Mouse (Mus musculus): ENCODE results near the gene Zbtb18. TPM values are rescaled to one million over a fixed set of nuclear protein-coding genes. Genes with fewer than 3 reads are reported as not detected.

The Zbtb18 gene
- total RNA-seq, 2 experiments from 2014 or later = 55.8 to 72.3 TPM

GRCm38 (mm10) chr1:177470091-177470490 is 27.9 kb downstream of the Zbtb18 start:
- DNase-seq = no peak
- intact Hi-C loops (cut with DNase I; ENCODE audit: low total_unique reads) = no loop called here

DNA sequence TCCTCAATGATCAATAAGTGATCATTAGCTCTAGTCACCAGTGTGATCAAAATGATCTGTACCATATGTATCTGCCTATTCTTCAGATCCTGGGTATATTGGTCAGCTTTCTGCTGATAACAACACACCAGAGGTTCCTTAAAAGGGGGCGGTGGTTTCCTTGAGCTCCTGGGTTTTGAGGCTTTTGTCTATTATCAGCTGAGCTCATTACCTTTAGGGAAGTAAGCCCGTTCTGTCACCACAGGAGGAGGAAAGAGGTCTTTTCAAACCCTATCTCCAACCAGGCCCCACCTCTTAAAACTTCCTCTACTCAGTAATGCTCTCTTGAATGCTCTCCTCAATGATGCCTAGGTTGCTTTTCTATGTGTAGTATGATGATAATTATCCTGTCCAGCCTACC is 28.8 kb downstream of the Zbtb18 start:
- intact Hi-C loops (cut with DNase I; ENCODE audit: low total_unique reads) = no loop called here
- no peak for DNase-seq

GRCm38 (mm10) chr1:177475542-177476197 is 33.5 kb downstream of the Zbtb18 start:
- intact Hi-C loops (cut with DNase I; ENCODE audit: low total_unique reads) = no loop called here
- no peak for DNase-seq

GRCm38 (mm10) chr1:177478578-177478977 is 36.4 kb downstream of the Zbtb18 start:
- intact Hi-C loops (cut with DNase I; ENCODE audit: low total_unique reads) = no loop called here
- no peak for DNase-seq

GRCm38 (mm10) chr1:177479356-177480004 is 37.3 kb downstream of the Zbtb18 start:
- no peak for DNase-seq
- intact Hi-C loops (cut with DNase I; ENCODE audit: low total_unique reads) = no loop called here

GRCm38 (mm10) chr1:177483612-177484011 is 41.5 kb downstream of the Zbtb18 start:
- intact Hi-C loops (cut with DNase I; ENCODE audit: low total_unique reads) = no loop called here
- DNase-seq = no peak

DNA sequence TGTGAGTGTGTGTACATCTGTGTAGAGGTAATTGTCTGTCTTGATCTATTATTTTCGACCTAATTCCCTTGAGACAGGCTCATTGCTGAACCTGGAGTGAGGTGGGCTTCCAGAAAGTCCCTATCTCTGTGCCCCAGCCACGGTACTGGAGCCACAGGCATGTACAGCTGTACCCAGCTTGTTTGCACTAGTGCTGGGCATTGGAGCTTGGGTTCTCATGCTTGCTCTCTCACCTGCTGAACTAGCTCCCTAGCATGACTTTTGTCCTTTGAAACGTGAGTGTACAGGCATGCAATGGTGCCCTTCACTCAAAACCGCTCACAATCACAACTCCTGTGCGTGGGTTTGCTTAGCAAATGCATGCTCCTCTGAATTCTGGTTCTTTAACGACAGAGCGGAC is 42.1 kb downstream of the Zbtb18 start:
- intact Hi-C loops (cut with DNase I; ENCODE audit: low total_unique reads) = no loop called here
- DNase-seq = no peak

GRCm38 (mm10) chr1:177484680-177485079 is 42.5 kb downstream of the Zbtb18 start:
- DNase-seq = no peak
- intact Hi-C loops (cut with DNase I; ENCODE audit: low total_unique reads) = no loop called here

GRCm38 (mm10) chr1:177489844-177490243 is 47.7 kb downstream of the Zbtb18 start:
- intact Hi-C loops (cut with DNase I; ENCODE audit: low total_unique reads) = no loop called here

DNA sequence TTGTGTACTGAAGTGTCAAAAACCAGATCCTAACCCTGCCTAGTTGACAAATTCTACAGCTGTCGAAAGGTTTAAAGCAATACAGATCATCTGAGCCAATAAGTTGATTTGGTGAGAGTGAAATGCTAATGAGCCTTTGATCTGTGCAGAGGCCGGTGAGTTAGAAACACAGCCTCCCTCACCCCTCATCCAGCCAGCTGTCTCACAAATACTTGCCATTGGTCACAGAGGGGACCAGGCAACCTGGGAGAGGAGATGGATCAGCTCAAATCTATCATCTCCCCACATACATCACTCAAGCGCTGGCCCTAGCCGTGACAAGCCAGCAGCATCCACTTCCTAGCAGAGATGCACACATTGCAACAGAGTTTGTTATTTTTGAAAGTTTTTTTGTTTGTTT is 48.7 kb downstream of the Zbtb18 start:
- intact Hi-C loops (cut with DNase I; ENCODE audit: low total_unique reads) = no loop called here
- DNase-seq = no peak

More at GRCm38 (mm10) chr1:177489844-177490243, 47.7 kb downstream of the Zbtb18 start:
- no peak for DNase-seq

DNA sequence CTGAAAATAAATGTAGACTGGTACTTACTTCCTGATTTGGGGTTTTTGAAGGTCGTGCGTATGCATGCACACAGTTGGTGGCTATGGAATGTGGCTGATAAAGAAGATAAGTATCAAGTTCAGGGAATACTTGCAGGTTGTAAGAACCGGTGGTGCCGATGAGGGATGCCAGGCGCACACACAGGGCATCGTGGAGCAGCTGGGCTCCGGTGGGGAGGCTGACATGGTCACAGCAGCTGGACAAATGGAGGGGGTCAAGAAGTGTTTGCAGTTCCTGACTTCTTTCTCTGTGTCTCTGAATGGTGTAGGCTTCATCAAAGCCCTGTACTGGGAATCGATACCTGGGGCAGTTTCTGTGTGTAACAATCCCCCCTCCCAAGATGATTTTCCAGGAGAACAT is 49.1 kb downstream of the Zbtb18 start:
- DNase-seq = no peak
- intact Hi-C loops (cut with DNase I; ENCODE audit: low total_unique reads) = no loop called here

DNA sequence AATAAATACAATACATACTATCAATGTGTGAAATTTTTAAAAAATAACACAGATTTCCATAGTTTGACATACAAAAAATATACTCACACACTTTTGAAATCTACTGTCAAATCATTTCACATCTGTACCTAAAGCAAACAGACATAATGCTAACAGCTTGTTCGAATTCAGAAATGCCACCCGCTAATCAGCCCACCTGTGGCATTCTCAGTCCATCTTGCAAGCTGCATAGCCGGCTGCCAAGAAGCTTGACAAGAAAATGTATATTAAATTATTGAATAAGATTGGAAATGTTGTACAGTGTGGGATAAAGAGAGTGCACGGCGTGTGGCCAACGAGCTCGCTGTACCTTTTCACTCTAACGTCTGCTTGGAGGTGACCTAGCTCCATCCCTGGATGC is 52.2 kb downstream of the Zbtb18 start:
- intact Hi-C loops (cut with DNase I; ENCODE audit: low total_unique reads) = no loop called here
- no peak for DNase-seq

- intact Hi-C loops (cut with DNase I; ENCODE audit: low total_unique reads) = no loop called here
- no peak for DNase-seq
These were observed 52.9 kb downstream of the Zbtb18 start for GRCm38 (mm10) chr1:177494913-177495542.

Other genes starting within 250 kb of the Zbtb18 start
- 10 to 100 TPM; 14.6 to 15.5 TPM for gene Akt3, start 184.1 kb upstream of the Zbtb18 start, total RNA-seq (2021)

Data from gastrocnemius, postnatal 14 days (tissue).